ENCODE assay signal across 8 mouse cellular contexts in genomic region chr3:51197112-51197731, GRCm38 (mm10). TPM values are rescaled to one million over a fixed set of nuclear protein-coding genes. Genes with fewer than 3 reads are reported as not detected.
DNase-seq lines count a peak whose midpoint lies in the region; ATAC-seq lines count a peak whose summit lies in the region.

No protein-coding gene starts in this region.

- no peak overlapping the region; the same call in 1 of the 2 replicates for H3K27ac ChIP-seq in kidney, embryonic 15.5 days
- H3K27ac ChIP-seq in heart, embryonic 15.5 days: 0 out of 2 replicates have a peak overlapping the region, but pooled peaks have one; percentile 8

- no peak overlapping the region for H3K4me2 ChIP-seq in kidney, embryonic 15.5 days
- H3K4me2 ChIP-seq in heart, embryonic 15.5 days: no peak overlapping the region

- no peak overlapping the region for H3K4me3 ChIP-seq in kidney, embryonic 15.5 days (replicated peaks)
- no peak overlapping the region for H3K4me3 ChIP-seq in heart, embryonic 15.5 days

- H3K9ac ChIP-seq in kidney, embryonic 15.5 days: no peak overlapping the region
- no peak overlapping the region for H3K9ac ChIP-seq in heart, embryonic 15.5 days

- DNase-seq in kidney, adult 11 months: peak; percentile 46
- DNase-seq in adrenal gland, postnatal 25 days: peak; percentile 36
- peak; percentile 71 for DNase-seq in lung, postnatal 36 days
- no peak for DNase-seq in embryo, embryonic 10 days (ENCODE audit: low spot score)
- no peak for DNase-seq in frontal cortex, postnatal 14 days (ENCODE audit: low spot score in 2 of 2)

- H3K4me1 ChIP-seq in kidney, embryonic 15.5 days: peaks cover 4% of the 10 kb centered on the region
- peaks cover 25% of the 10 kb centered on the region for H3K4me1 ChIP-seq in heart, embryonic 15.5 days (replicated peaks)

- 60% methylated on average over 9 of the region's 9 CpGs for WGBS in kidney, embryonic 15.5 days
- WGBS in heart, embryonic 15.5 days: 53% methylated on average over 9 of the region's 9 CpGs

- no peaks in the 10 kb centered on the region for H3K9me3 ChIP-seq in kidney, embryonic 15.5 days (replicated peaks)
- no peaks in the 10 kb centered on the region for H3K9me3 ChIP-seq in heart, embryonic 15.5 days (replicated peaks)

- no peaks in the 10 kb centered on the region for H3K36me3 ChIP-seq in kidney, embryonic 15.5 days
- no peaks in the 10 kb centered on the region for H3K36me3 ChIP-seq in heart, embryonic 15.5 days

- H3K27me3 ChIP-seq in kidney, embryonic 15.5 days: no peaks in the 10 kb centered on the region
- no peaks in the 10 kb centered on the region for H3K27me3 ChIP-seq in heart, embryonic 15.5 days

- ATAC-seq in kidney, embryonic 15.5 days (replicated peaks; ENCODE audit: low FRiP score): no peak
- no peak for ATAC-seq in heart, embryonic 15.5 days (replicated peaks; ENCODE audit: insufficient number of reproducible peaks, insufficient read depth, low FRiP score, low read depth)
- ATAC-seq in CD4-positive, CD25-positive, alpha-beta regulatory T cell, adult 4 months: no peak

RNA-seq across cellular contexts. Expression of gene Noct, which starts 27.0 kb away (rescaled TPM):
- polyA plus RNA-seq in kidney, embryonic 15.5 days (2015; fragmentation: Nextera tagmentation; extraction: Ambion mirVana): 8.5 and 8.8 TPM in 2 replicates
- total RNA-seq in adrenal gland, postnatal 25 days (2021): 10.7 and 27.8 TPM in 2 replicates
- 9.7 and 10.3 TPM in 2 replicates for polyA plus RNA-seq in heart, embryonic 15.5 days (2015; fragmentation: Nextera tagmentation; extraction: Ambion mirVana)
- polyA plus RNA-seq in CD4-positive, CD25-positive, alpha-beta regulatory T cell, adult 4 months (2017; shearing (Covaris generic)): 1 to 10 TPM; 3.3 to 4.4 TPM

Comparison
In these comparisons a context has a peak if more than half of its experiments do, and no peak if none do; other contexts are left out.
1. DNase-seq: peak in kidney, adult 11 months (single experiment), adrenal gland, postnatal 25 days (single experiment) and lung, postnatal 36 days (single experiment); none in embryo, embryonic 10 days (single experiment) and frontal cortex, postnatal 14 days (0 of 2).